Mouse (Mus musculus) midbrain, postnatal 0 days (tissue): ENCODE measurements around the gene Prss46. TPM values are rescaled to one million over a fixed set of nuclear protein-coding genes. Genes with fewer than 3 reads are reported as not detected.

ENCODE experiments used
- ATAC-seq: fragments of 200-750 bp; cut with Nextera tagmentation; 2 replicates; pipeline ENCODE4 v1.8.0; 2017; ENCODE audit warnings: moderate number of reproducible peaks, mild to moderate bottlenecking, moderate TSS enrichment, moderate library complexity; ENCODE audit not compliant: low FRiP score
- DNase-seq: peaks from one replicate; pipeline ENCODE4 v3.0.0-alpha.2; 2015; ENCODE audit warnings: low spot score
- H3K27ac ChIP-seq: fragments of 300-500 bp; sonication (generic); 2 replicates; pipeline ENCODE4 v1.5.1; 2014; ENCODE audit warnings: low read depth, mild to moderate bottlenecking, low read length, mixed read lengths
- H3K27me3 ChIP-seq: fragments of 300-500 bp; sonication (generic); 2 replicates; pipeline ENCODE4 v1.6.1; 2014; ENCODE audit warnings: low read length, control low read depth, mixed read lengths; ENCODE audit not compliant: insufficient read depth
- H3K36me3 ChIP-seq: fragments of 300-500 bp; sonication (generic); 2 replicates; pipeline ENCODE4 v1.6.1; 2014; ENCODE audit warnings: low read length, control low read depth, mixed read lengths; ENCODE audit not compliant: insufficient read depth
- H3K4me1 ChIP-seq: fragments of 300-500 bp; sonication (generic); 2 replicates; pipeline ENCODE4 v1.6.1; 2014; ENCODE audit warnings: mild to moderate bottlenecking, control low read depth, antibody characterized with exemption, low read length, mixed read lengths; ENCODE audit not compliant: insufficient read depth
- H3K4me2 ChIP-seq: fragments of 300-500 bp; sonication (generic); 2 replicates; pipeline ENCODE4 v1.6.1; 2014; ENCODE audit warnings: low read depth, mild to moderate bottlenecking, low read length, mixed read lengths; ENCODE audit not compliant: poor library complexity, severe bottlenecking
- H3K4me3 ChIP-seq: fragments of 300-500 bp; sonication (generic); 2 replicates; pipeline ENCODE4 v1.5.1; 2014; ENCODE audit warnings: low read depth, mild to moderate bottlenecking, low read length, moderate library complexity
- H3K9ac ChIP-seq: fragments of 300-500 bp; sonication (generic); replicated peaks from 2 replicates; pipeline ENCODE4 v1.6.1; 2014; ENCODE audit warnings: mild to moderate bottlenecking, low read length, moderate library complexity, mixed read lengths; ENCODE audit not compliant: poor library complexity, severe bottlenecking
- H3K9me3 ChIP-seq: fragments of 300-500 bp; sonication (generic); 2 replicates; pipeline ENCODE4 v1.6.1; 2016; ENCODE audit warnings: low read length, control low read depth
- CTCF ChIP-seq: IDR thresholded peaks from 2 replicates; pipeline ENCODE4 v1.5.1; 2016; ENCODE audit warnings: antibody characterized with exemption, mild to moderate bottlenecking
- WGBS: fragments of 180-500 bp; shearing (Covaris S2); extraction: QIAGEN DNeasy Blood & Tissue Kit; methylation state at CpG from one replicate; pipeline ENCODE4 v1.1.7; 2014; 5-methylcytosine and 5-hydroxymethylcytosine counted together
- polyA plus RNA-seq: library from polyadenylated mRNA; unstranded; fragments of >200 nt; fragmentation: Nextera tagmentation; extraction: Ambion mirVana; gene quantifications from 2 replicates; pipeline ENCODE4 v1.2.1, GENCODE M21; 2015
- total RNA-seq: library from RNA; depleted of rRNA; stranded (reverse); fragments of >200 nt; gene quantifications from 2 replicates; pipeline ENCODE4 v1.2.3, GENCODE M21; 2014

The Prss46 gene
- total and polyA plus RNA-seq, 2 experiments from 2014 or later: 0.12 TPM; not detected in 1

DNA sequence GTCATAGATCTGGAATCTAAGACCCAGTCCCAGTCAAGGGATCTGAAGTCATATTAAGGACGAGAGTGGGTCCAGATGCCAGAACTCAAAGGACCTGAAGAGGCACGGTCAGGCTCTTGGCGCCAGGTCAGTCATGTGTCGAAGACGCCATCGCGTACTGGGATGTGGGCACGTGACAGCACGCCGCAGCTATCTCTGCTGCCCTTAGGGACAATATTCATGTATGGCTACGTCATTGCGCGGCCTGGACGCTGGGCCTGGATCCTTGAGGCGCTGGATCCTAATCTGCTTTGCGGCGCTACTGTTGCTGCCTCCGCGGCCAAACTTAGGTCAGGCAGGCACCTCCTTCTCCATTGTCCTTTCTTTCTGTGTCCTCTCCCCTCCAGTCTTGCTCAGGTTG, 9.9 kb upstream of the Prss46 start, which contains the start of gene Prss45:
TSS of gene Prss45 (plus strand) at position 178 of the 400 bp plus-strand sequence.
- no peak within 1 kb of the TSS for H3K4me3 ChIP-seq
- no peak within 1 kb of the TSS for H3K9ac ChIP-seq
- H3K9me3 ChIP-seq: no peaks in the 10 kb centered on the region
- TF ChIP-seq CTCF: no peak
- DNase-seq (no peak), ATAC-seq (no peak)
- no peak within 1 kb of the TSS for H3K27ac ChIP-seq
- H3K4me1 ChIP-seq: no peaks in the 10 kb centered on the region
- H3K4me2 ChIP-seq: no peak within 1 kb of the TSS
- no peaks in the 10 kb centered on the region for H3K27me3 ChIP-seq
- WGBS: 71% methylated on average over 19 of the region's 19 CpGs
- H3K36me3 ChIP-seq: no peaks in the 10 kb centered on the region

DNA sequence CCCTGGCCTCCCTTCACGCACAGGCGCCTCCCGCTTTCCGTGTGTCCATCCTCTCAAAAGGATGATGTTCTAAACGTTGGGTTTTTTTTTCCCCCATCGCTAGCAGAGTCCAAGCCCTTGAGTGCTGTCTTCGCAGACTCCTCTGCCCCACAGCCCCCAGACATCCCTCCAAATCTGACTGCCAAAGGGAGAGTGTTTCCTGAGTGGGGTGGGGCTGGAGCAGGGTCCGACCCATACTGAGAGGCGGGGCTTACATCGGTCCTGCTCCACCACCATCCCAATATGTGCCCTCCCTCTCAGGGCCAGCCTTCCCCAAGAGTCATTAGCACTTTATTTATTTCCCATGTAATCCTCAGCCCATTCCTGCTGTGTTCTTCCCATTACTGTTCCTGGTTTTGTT, 9.3 kb upstream of the Prss46 start:
- no peak overlapping the region for H3K4me2 ChIP-seq
- no peak overlapping the region for H3K9ac ChIP-seq
- no peak overlapping the region for H3K27ac ChIP-seq
- no peak for TF ChIP-seq CTCF
- ATAC-seq (no peak), DNase-seq (no peak)
- no peaks in the 10 kb centered on the region for H3K36me3 ChIP-seq
- H3K27me3 ChIP-seq: no peaks in the 10 kb centered on the region
- H3K4me1 ChIP-seq: no peaks in the 10 kb centered on the region
- no peaks in the 10 kb centered on the region for H3K9me3 ChIP-seq
- no peak overlapping the region for H3K4me3 ChIP-seq
- 46% methylated on average over 10 of the region's 10 CpGs for WGBS

DNA sequence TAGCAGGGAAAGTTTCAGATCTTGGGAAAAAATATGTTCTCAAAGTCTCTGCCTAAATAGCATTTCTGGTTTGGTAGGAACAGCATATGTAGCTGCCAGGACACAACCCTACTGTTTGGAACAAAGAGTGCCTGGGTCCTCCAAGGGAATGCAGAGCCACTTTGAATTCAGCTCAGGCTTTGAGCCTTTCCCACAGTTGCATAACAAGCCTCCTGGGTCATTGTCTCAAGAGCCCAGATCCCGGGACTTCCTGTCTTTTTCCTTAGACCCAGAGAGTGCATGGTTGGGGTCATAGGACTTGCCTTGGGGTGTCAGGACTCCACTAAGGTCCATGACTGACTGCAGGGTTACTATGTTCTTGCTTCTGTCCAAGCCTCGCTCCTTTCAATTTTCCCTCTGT, 8.2 kb upstream of the Prss46 start:
- TF ChIP-seq CTCF: no peak
- no peak overlapping the region for H3K9ac ChIP-seq
- WGBS: 57% methylated on average over 2 of the region's 2 CpGs
- H3K9me3 ChIP-seq: no peaks in the 10 kb centered on the region
- no peaks in the 10 kb centered on the region for H3K4me1 ChIP-seq
- H3K4me3 ChIP-seq: no peak overlapping the region
- ATAC-seq (peak; percentile 49; the same call in 1 of the 2 replicates), DNase-seq (peak; percentile 55)
- H3K36me3 ChIP-seq: no peaks in the 10 kb centered on the region
- no peak overlapping the region for H3K27ac ChIP-seq
- H3K4me2 ChIP-seq: no peak overlapping the region
- no peaks in the 10 kb centered on the region for H3K27me3 ChIP-seq

DNA sequence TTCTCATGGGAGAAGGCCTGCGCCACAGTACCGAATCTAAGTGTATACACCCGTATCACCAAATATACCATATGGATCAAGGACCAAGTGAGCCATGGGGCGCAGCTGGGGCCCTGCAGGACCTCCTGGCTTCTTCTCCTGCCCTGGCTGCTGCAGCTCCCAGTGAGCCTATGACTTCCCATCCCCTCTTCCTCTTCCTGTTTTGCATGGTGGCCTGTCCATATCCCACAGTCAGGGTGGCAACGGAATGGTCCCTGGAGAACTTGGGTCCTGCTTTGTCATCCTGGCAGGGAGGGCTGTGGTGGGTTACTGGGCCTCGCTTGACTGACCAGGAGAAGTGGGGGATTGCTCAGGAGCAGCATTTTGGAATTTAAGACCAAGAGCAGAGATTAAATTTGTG, 3.4 kb upstream of the Prss46 start:
- 77% methylated on average over 6 of the region's 6 CpGs for WGBS
- H3K9me3 ChIP-seq: no peaks in the 10 kb centered on the region

GRCm38 (mm10) chr9:110841438-110841837, 2.9 kb upstream of the Prss46 start:
- H3K4me2 ChIP-seq: no peak overlapping the region
- H3K4me1 ChIP-seq: no peaks in the 10 kb centered on the region
- no peak overlapping the region for H3K4me3 ChIP-seq
- DNase-seq: no peak
- no peak for TF ChIP-seq CTCF
- H3K9ac ChIP-seq: no peak overlapping the region
- no peaks in the 10 kb centered on the region for H3K27me3 ChIP-seq
- H3K9me3 ChIP-seq: no peaks in the 10 kb centered on the region
- WGBS: 86% methylated on average over 2 of the region's 2 CpGs
- no peak overlapping the region for H3K27ac ChIP-seq
- no peak for ATAC-seq
- H3K36me3 ChIP-seq: no peaks in the 10 kb centered on the region

More for the DNA sequence above, 3.4 kb upstream of the Prss46 start:
- no peak overlapping the region for H3K4me2 ChIP-seq
- TF ChIP-seq CTCF: no peak
- H3K4me3 ChIP-seq: no peak overlapping the region
- H3K9ac ChIP-seq: no peak overlapping the region
- no peak overlapping the region for H3K27ac ChIP-seq
- no peak for DNase-seq
- H3K36me3 ChIP-seq: no peaks in the 10 kb centered on the region
- ATAC-seq: no peak
- no peaks in the 10 kb centered on the region for H3K4me1 ChIP-seq
- no peaks in the 10 kb centered on the region for H3K27me3 ChIP-seq

GRCm38 (mm10) chr9:110849162-110849561, 4.9 kb downstream of the Prss46 start:
- ATAC-seq (no peak), DNase-seq (no peak)
- WGBS: 79% methylated on average over 7 of the region's 7 CpGs
- Histone ChIP-seq H3K27me3 (no peaks in the 10 kb centered on the region), H3K9me3 (no peaks in the 10 kb centered on the region), H3K27ac (no peak overlapping the region), H3K36me3 (no peaks in the 10 kb centered on the region), H3K4me2 (no peak overlapping the region), H3K4me3 (no peak overlapping the region), H3K9ac (no peak overlapping the region), H3K4me1 (no peaks in the 10 kb centered on the region)
- no peak for TF ChIP-seq CTCF
